Mouse (Mus musculus): Measurements from ENCODE around the gene Il6st. TPM values are rescaled to one million over a fixed set of nuclear protein-coding genes. Genes with fewer than 3 reads are reported as not detected.

Il6st gene
- 23.0 and 32.1 TPM in 2 replicates for total RNA-seq (2014; rRNA removed)
- 8.8 and 14.9 TPM in 2 replicates for polyA plus RNA-seq (2015; fragmentation: Nextera tagmentation; extraction: Ambion mirVana)

DNA sequence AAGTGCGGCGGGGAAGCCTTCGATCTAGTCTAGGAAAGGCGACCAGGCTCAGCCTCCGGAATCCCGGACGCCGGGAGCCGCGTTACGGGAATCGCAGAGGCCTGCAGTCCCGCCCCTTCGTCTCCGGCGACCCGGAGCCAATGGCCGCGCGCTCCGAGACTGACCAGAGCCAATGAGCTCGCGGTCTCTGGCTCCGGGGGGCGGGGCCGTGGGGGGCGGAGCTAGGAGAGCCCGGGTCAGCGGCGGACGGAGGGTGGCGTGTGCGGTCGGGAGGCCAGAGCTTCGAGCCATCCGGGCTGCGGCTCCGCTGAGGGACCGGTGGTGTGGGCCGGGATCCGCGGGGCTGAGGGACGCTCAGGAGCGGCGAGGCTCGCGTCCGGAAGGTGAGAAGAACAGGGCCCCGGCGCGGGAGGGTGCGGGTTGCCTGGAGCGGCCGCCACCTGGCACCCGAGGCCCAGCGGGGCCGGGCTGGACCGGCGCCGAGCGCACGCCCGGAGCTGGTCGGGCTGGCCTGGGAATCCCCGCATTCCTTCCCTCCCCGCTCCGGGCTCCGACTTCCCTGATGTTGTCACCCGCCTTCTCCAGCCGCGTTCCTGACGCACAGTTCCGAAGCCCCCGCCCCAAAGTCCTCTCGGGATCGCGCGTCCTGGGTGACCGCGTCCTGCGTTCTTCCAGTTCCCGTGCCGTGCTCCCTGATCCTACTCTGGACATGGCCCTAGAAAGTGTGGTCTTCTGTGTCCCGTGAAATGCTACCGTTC is at the start of gene Il6st:
Il6st (plus strand) TSS at position 203 of the 758 bp plus-strand sequence.
- no peaks in the 10 kb centered on the region for H3K36me3 ChIP-seq (ENCODE audit: insufficient read depth)
- ATAC-seq (peak; percentile 100), DNase-seq (peak; percentile 91)
- no peaks in the 10 kb centered on the region for H3K27me3 ChIP-seq (ENCODE audit: insufficient read depth, low read length)
- H3K9me3 ChIP-seq (ENCODE audit: low read length) = no peaks in the 10 kb centered on the region
- H3K4me3 ChIP-seq (ENCODE audit: low read depth, low read length) = peak within 1 kb of the TSS; percentile 89
- TF ChIP-seq CTCF (IDR thresholded peaks at IDR 0.05; ENCODE audit: low read depth) = no peak
- H3K4me2 ChIP-seq (ENCODE audit: low read depth) = peak within 1 kb of the TSS; percentile 97
- peaks cover 6% of the 10 kb centered on the region; the same call in 1 of the 2 replicates for H3K4me1 ChIP-seq (ENCODE audit: insufficient read depth)
- peak within 1 kb of the TSS; percentile 77 for H3K27ac ChIP-seq (ENCODE audit: low read depth, low read length)
- WGBS = under 1% methylated on average over 84 of the region's 85 CpGs
- H3K9ac ChIP-seq = peak within 1 kb of the TSS; percentile 77

DNA sequence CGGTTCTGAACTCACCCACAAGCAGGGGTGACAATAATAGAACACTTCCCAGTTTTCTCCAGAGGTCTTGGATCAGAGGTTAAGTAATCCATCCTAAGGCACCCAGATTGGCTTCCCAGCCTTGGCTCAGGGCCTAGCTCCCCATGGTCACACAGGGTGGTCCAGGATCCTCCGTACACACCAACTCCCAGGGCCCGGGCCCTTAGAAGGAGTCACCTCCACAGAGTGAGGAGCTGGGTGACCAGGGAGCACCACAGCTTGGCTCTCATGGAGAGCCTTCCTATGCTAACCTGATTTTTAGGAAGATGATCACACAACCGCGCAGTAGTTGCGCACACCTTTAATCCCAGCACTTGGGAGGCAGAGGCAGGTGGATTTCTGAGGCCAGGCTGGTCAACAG is 48.0 kb upstream of the Il6st start:
- ATAC-seq = no peak

DNA sequence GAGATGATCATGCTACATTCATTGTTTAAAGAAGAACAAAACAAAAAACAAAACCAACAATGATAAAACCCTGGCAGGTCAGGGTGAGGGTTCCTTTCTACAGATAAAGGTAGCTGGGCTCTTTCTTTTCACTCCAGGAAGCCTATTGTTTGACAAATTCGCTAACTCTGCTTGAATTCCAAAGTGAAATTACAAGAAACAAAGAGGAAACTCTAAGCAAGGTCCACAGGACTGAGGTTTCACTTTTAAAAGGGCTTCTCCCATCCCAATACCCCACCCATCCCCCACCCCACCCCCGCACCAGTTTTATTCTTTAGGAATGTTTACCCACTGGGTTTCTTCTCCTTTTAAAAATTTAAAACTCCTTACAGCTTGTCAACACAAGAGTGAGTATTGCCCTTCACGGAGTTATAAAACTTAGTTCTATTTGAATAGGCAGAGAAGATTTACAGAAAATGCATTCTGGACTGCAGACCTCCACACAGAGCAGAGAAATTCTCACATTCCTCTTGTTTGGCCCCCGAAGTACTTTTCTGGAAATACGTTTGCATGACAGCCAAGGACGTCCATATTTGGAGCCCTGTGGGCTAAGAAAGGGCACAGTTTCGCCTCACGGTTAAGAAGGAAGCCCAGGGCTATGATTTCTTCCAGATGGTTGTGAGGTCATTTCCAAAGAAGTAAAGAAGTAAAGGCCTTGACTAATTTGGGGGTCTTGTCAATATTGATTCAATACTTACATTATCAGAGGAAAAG is 47.3 kb upstream of the Il6st start:
- H3K36me3 ChIP-seq (ENCODE audit: insufficient read depth) = no peaks in the 10 kb centered on the region
- H3K9ac ChIP-seq = no peak overlapping the region

More for the DNA sequence above, 48.0 kb upstream of the Il6st start:
- Histone ChIP-seq H3K4me2 (ENCODE audit: low read depth) (no peak overlapping the region), H3K36me3 (ENCODE audit: insufficient read depth) (no peaks in the 10 kb centered on the region), H3K27me3 (ENCODE audit: insufficient read depth, low read length) (no peaks in the 10 kb centered on the region), H3K27ac (ENCODE audit: low read depth, low read length) (no peak overlapping the region), H3K9ac (no peak overlapping the region), H3K4me3 (ENCODE audit: low read depth, low read length) (no peak overlapping the region), H3K4me1 (ENCODE audit: insufficient read depth) (no peaks in the 10 kb centered on the region), H3K9me3 (ENCODE audit: low read length) (no peaks in the 10 kb centered on the region)
- no peak for DNase-seq
- WGBS = 81% methylated on average over 6 of the region's 6 CpGs
- TF ChIP-seq CTCF (IDR thresholded peaks at IDR 0.05; ENCODE audit: low read depth) = no peak

DNA sequence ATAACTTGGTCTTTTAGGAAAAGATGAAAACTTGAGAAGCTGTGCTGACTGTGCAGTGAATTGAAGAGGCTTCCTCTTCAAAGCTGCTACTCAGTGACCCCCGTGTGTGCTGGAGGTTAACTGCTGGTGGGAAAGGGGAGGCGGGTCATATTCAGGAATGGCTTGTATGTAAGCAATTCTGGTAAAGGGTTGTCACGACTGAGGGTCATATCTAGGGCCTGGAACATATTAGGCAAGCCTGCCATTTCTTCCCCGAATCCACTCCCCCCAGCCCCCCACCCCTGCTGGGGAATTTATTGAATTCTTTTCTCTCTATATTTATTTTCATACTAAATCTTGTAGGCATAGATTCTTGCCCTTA is 46.7 kb upstream of the Il6st start:
- 54% methylated on average over 4 of the region's 4 CpGs for WGBS
- H3K27me3 ChIP-seq (ENCODE audit: insufficient read depth, low read length) = no peaks in the 10 kb centered on the region
- H3K4me2 ChIP-seq (ENCODE audit: low read depth) = no peak overlapping the region
- ATAC-seq = no peak
- no peaks in the 10 kb centered on the region for H3K9me3 ChIP-seq (ENCODE audit: low read length)
- H3K4me1 ChIP-seq (ENCODE audit: insufficient read depth) = no peaks in the 10 kb centered on the region
- H3K9ac ChIP-seq = no peak overlapping the region
- H3K4me3 ChIP-seq (ENCODE audit: low read depth, low read length) = no peak overlapping the region
- H3K27ac ChIP-seq (ENCODE audit: low read depth, low read length) = no peak overlapping the region
- DNase-seq = no peak
- no peak for TF ChIP-seq CTCF (IDR thresholded peaks at IDR 0.05; ENCODE audit: low read depth)
- no peaks in the 10 kb centered on the region for H3K36me3 ChIP-seq (ENCODE audit: insufficient read depth)

More for the DNA sequence above, 47.3 kb upstream of the Il6st start:
- no peaks in the 10 kb centered on the region for H3K4me1 ChIP-seq (ENCODE audit: insufficient read depth)
- no peaks in the 10 kb centered on the region for H3K27me3 ChIP-seq (ENCODE audit: insufficient read depth, low read length)
- DNase-seq (no peak), ATAC-seq (no peak)
- no peaks in the 10 kb centered on the region for H3K9me3 ChIP-seq (ENCODE audit: low read length)
- H3K27ac ChIP-seq (ENCODE audit: low read depth, low read length) = no peak overlapping the region
- WGBS = 25% methylated on average over 8 of the region's 8 CpGs
- H3K4me2 ChIP-seq (ENCODE audit: low read depth) = no peak overlapping the region
- H3K4me3 ChIP-seq (ENCODE audit: low read depth, low read length) = no peak overlapping the region
- no peak for TF ChIP-seq CTCF (IDR thresholded peaks at IDR 0.05; ENCODE audit: low read depth)

DNA sequence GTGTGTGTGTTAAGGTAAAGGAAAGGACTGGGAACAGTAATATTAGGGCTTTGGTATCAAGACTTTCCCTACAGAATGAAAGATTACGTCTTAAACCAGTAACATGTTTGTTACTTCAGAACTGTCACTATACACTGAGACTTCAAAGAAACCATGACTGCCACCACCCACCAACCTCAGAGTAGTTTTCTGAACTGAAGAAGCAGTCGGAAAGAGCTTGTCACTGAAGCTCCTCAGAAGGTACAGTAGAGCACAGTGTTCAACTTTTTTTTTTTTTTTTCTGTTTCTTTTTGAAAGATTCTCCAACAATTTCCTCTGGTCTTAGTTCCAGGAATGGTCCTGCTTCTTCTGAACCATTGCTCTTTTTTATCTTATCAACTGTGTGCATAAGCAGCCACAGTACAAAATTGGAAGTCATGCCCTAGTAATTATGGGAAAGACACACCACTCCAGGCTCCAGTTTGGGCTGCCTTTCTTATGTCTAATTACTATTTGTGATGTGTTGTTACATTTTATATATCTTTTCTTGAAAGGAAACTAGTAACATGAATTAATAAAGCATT is 45.9 kb upstream of the Il6st start:
- Histone ChIP-seq H3K4me2 (ENCODE audit: low read depth) (no peak overlapping the region), H3K4me1 (ENCODE audit: insufficient read depth) (no peaks in the 10 kb centered on the region), H3K9ac (no peak overlapping the region), H3K9me3 (ENCODE audit: low read length) (no peaks in the 10 kb centered on the region), H3K27ac (ENCODE audit: low read depth, low read length) (no peak overlapping the region), H3K4me3 (ENCODE audit: low read depth, low read length) (no peak overlapping the region), H3K27me3 (ENCODE audit: insufficient read depth, low read length) (no peaks in the 10 kb centered on the region), H3K36me3 (ENCODE audit: insufficient read depth) (no peaks in the 10 kb centered on the region)
- no peak for ATAC-seq
- DNase-seq = no peak
- no peak for TF ChIP-seq CTCF (IDR thresholded peaks at IDR 0.05; ENCODE audit: low read depth)
- whole genome bisulfite sequencing = 85% methylated on average over 2 of the region's 2 CpGs

DNA sequence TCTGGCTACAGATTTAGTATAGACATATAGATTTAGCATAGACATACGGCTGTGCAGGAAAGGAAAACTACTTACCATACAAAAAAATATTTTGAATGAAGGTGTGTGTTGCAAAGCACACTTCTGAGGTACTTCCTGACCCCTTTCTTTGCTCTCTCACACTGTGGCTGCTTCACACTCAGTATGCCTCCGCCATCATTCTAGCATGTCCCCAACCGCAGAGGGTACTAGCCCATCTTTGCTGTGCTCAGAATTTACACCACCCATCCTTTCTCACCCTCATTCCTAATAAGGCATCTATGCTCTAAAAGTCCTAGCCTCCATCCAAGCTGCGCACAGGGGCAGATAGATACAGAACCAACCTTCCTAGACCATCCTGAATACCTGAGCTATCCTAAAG is 45.3 kb upstream of the Il6st start:
- DNase-seq (no peak), ATAC-seq (no peak)
- Histone ChIP-seq H3K36me3 (ENCODE audit: insufficient read depth) (no peaks in the 10 kb centered on the region), H3K4me3 (ENCODE audit: low read depth, low read length) (no peak overlapping the region), H3K4me1 (ENCODE audit: insufficient read depth) (no peaks in the 10 kb centered on the region), H3K27me3 (ENCODE audit: insufficient read depth, low read length) (no peaks in the 10 kb centered on the region), H3K27ac (ENCODE audit: low read depth, low read length) (no peak overlapping the region), H3K9me3 (ENCODE audit: low read length) (no peaks in the 10 kb centered on the region), H3K4me2 (ENCODE audit: low read depth) (no peak overlapping the region), H3K9ac (no peak overlapping the region)
- 94% methylated on average over 4 of the region's 4 CpGs for WGBS
- no peak for TF ChIP-seq CTCF (IDR thresholded peaks at IDR 0.05; ENCODE audit: low read depth)

DNA sequence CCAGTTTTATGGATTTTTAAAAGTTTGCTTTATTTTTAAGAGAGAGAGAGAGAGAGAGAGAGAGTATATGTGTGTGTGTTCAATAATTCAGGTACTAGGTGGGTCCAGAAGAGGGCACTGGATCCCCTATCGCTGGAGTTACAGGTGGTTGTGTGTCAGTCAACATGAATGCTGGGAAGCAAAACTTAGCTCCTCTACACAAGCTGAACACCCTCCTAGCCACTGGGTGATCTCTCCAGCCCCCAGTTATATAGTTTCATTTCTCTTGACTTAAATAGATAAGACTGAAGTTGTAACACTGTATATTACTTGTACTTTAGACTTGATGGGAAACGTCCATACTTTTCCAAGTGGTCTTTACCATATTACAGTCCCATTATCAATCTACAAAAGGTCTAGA is 39.7 kb upstream of the Il6st start:
- no peak overlapping the region for H3K4me2 ChIP-seq (ENCODE audit: low read depth)
- WGBS = 86% methylated on average over 2 of the region's 2 CpGs
- no peak overlapping the region for H3K4me3 ChIP-seq (ENCODE audit: low read depth, low read length)
- no peaks in the 10 kb centered on the region for H3K36me3 ChIP-seq (ENCODE audit: insufficient read depth)
- no peak for TF ChIP-seq CTCF (IDR thresholded peaks at IDR 0.05; ENCODE audit: low read depth)
- H3K9ac ChIP-seq = no peak overlapping the region
- no peaks in the 10 kb centered on the region for H3K27me3 ChIP-seq (ENCODE audit: insufficient read depth, low read length)
- H3K9me3 ChIP-seq (ENCODE audit: low read length) = no peaks in the 10 kb centered on the region
- no peak for ATAC-seq
- no peaks in the 10 kb centered on the region for H3K4me1 ChIP-seq (ENCODE audit: insufficient read depth)
- no peak overlapping the region for H3K27ac ChIP-seq (ENCODE audit: low read depth, low read length)
- DNase-seq = no peak
